In genomic region chr4:136904767-136905539, GRCm38 (mm10) we compare ENCODE assay signal across 15 mouse cellular contexts. TPM values are rescaled to one million over a fixed set of nuclear protein-coding genes. Genes with fewer than 3 reads are reported as not detected.
DNase-seq lines count a peak whose midpoint lies in the region; ATAC-seq and TF ChIP-seq lines count a peak whose summit lies in the region.
"Had no signal": no experiment of that assay in that cellular context is flagged by ENCODE, and none has a peak within 500 bp of the region (broad histone marks: within the 10 kb centered on the region; RNA-seq: fewer than 3 reads in every experiment).

No protein-coding gene starts in this region.

- no peak for TF ChIP-seq EP300 in ES-Bruce4 (IDR thresholded peaks at IDR 0.05; ENCODE audit: insufficient read depth, low read depth, low read length)

- TF ChIP-seq POLR2A in ES-Bruce4 (IDR thresholded peaks at IDR 0.05; ENCODE audit: insufficient read depth, low read length) = no peak

- peak overlapping the region; percentile 23 for H3K4me3 ChIP-seq in ES-Bruce4 (ENCODE audit: low read depth, low read length)
- H3K4me3 ChIP-seq in hindbrain, embryonic 10.5 days = peak overlapping the region; percentile 31
- H3K4me3 ChIP-seq in midbrain, embryonic 15.5 days = no peak overlapping the region
- H3K4me3 ChIP-seq: gastrocnemius, adult 2 months; megakaryocyte, embryonic 14.5 days had no signal

- H3K36me3 ChIP-seq in ES-Bruce4 (ENCODE audit: control insufficient read depth, insufficient read depth, low read length, poor library complexity, severe bottlenecking) = no peaks in the 10 kb centered on the region
- H3K36me3 ChIP-seq in hindbrain, embryonic 10.5 days = no peaks in the 10 kb centered on the region
- H3K36me3 ChIP-seq in midbrain, embryonic 15.5 days (replicated peaks) = no peaks in the 10 kb centered on the region

- H3K27ac ChIP-seq in ES-Bruce4 (ENCODE audit: insufficient read depth, low read length) = no peak overlapping the region
- no peak overlapping the region for H3K27ac ChIP-seq in hindbrain, embryonic 10.5 days
- no peak overlapping the region for H3K27ac ChIP-seq in midbrain, embryonic 15.5 days
- H3K27ac ChIP-seq: gastrocnemius, adult 2 months had no signal

- no peaks in the 10 kb centered on the region for H3K9me3 ChIP-seq in ES-Bruce4 (replicated peaks; ENCODE audit: control insufficient read depth, insufficient read depth, low read length, poor library complexity, severe bottlenecking)
- H3K9me3 ChIP-seq in hindbrain, embryonic 10.5 days = no peaks in the 10 kb centered on the region
- H3K9me3 ChIP-seq in midbrain, embryonic 15.5 days = no peaks in the 10 kb centered on the region
- H3K9me3 ChIP-seq: megakaryocyte, embryonic 14.5 days had no signal

- ATAC-seq in midbrain, embryonic 15.5 days (replicated peaks) = peak; percentile 58; the same call in 1 of the 2 replicates
- ATAC-seq: liver, postnatal 0 days had no signal

- no peaks in the 10 kb centered on the region for H3K27me3 ChIP-seq in ES-Bruce4 (ENCODE audit: control insufficient read depth, insufficient read depth, low read length, poor library complexity, severe bottlenecking)
- H3K27me3 ChIP-seq in hindbrain, embryonic 10.5 days (ENCODE audit: insufficient read depth, poor library complexity, severe bottlenecking) = peaks cover 64% of the 10 kb centered on the region
- H3K27me3 ChIP-seq in midbrain, embryonic 15.5 days (replicated peaks) = peaks cover 28% of the 10 kb centered on the region

- under 1% methylated on average over 23 of the region's 23 CpGs for WGBS in hindbrain, embryonic 10.5 days
- 2% methylated on average over 22 of the region's 23 CpGs for WGBS in midbrain, embryonic 15.5 days

- peaks cover 2% of the 10 kb centered on the region for H3K4me1 ChIP-seq in ES-Bruce4 (ENCODE audit: control insufficient read depth, insufficient read depth, low read length)
- H3K4me1 ChIP-seq in hindbrain, embryonic 10.5 days (replicated peaks) = peaks cover 13% of the 10 kb centered on the region
- H3K4me1 ChIP-seq in midbrain, embryonic 15.5 days = peaks cover 14% of the 10 kb centered on the region
- H3K4me1 ChIP-seq: megakaryocyte, embryonic 14.5 days had no signal

- H3K4me2 ChIP-seq in midbrain, embryonic 15.5 days = peak overlapping the region; percentile 24

- DNase-seq in MN1 (ENCODE audit: low spot score) (peak; percentile 55), adipocyte (ENCODE audit: low spot score) (no peak)
- DNase-seq in hindbrain, embryonic 10.5 days (ENCODE audit: low spot score) = no peak
- no peak for DNase-seq in adrenal gland, postnatal 14 days
- DNase-seq in testis, postnatal 14 days (ENCODE audit: low spot score) = no peak
- DNase-seq: adrenal gland, postnatal 36 days; cerebellum, adult 9-10 months; gastrocnemius, adult 2 months; heart, postnatal 10 days; kidney, postnatal 14 days; liver, postnatal 0 days had no signal

- TF ChIP-seq CTCF in ES-Bruce4 (IDR thresholded peaks at IDR 0.05; ENCODE audit: low read depth, low read length) = no peak

- H3K9ac ChIP-seq in ES-Bruce4 (ENCODE audit: low read depth, poor library complexity, severe bottlenecking) = no peak overlapping the region
- no peak overlapping the region for H3K9ac ChIP-seq in midbrain, embryonic 15.5 days
- H3K9ac ChIP-seq: liver, postnatal 0 days had no signal

RNA-seq across cellular contexts. Expression of gene C1qa, which starts 6.3 kb away (rescaled TPM):
- polyA plus RNA-seq in ES-Bruce4 (2011; ENCODE audit: insufficient read depth, insufficient read length, low read depth, missing spikeins) = not detected in 2 replicates
- 4.8 and 10.8 TPM in 2 replicates for polyA plus RNA-seq in hindbrain, embryonic 10.5 days (2016; fragmentation: Nextera tagmentation; extraction: Ambion mirVana)
- 25.1 and 33.3 TPM in 2 replicates for polyA plus RNA-seq in midbrain, embryonic 15.5 days (2015; fragmentation: Nextera tagmentation; extraction: Ambion mirVana)
- 30.2 and 31.6 TPM in 2 replicates for total RNA-seq in adrenal gland, postnatal 14 days (2021)

RNA-seq across cellular contexts. Expression of gene C1qc, which starts 12.1 kb away (rescaled TPM):
- not detected in 2 replicates for polyA plus RNA-seq in ES-Bruce4 (2011; ENCODE audit: insufficient read depth, insufficient read length, low read depth, missing spikeins)
- polyA plus RNA-seq in hindbrain, embryonic 10.5 days (2016; fragmentation: Nextera tagmentation; extraction: Ambion mirVana) = 7.5 and 18.5 TPM in 2 replicates
- polyA plus RNA-seq in midbrain, embryonic 15.5 days (2015; fragmentation: Nextera tagmentation; extraction: Ambion mirVana) = 21.7 and 28.4 TPM in 2 replicates
- total RNA-seq in adrenal gland, postnatal 14 days (2021) = 23.6 and 28.0 TPM in 2 replicates
- total RNA-seq: MEL had no signal

RNA-seq across cellular contexts. Expression of gene C1qb, which starts 19.0 kb away (rescaled TPM):
- polyA plus RNA-seq in ES-Bruce4 (2011; ENCODE audit: insufficient read depth, insufficient read length, low read depth, missing spikeins) = not detected in 2 replicates
- 23.4 and 38.4 TPM in 2 replicates for polyA plus RNA-seq in hindbrain, embryonic 10.5 days (2016; fragmentation: Nextera tagmentation; extraction: Ambion mirVana)
- polyA plus RNA-seq in midbrain, embryonic 15.5 days (2015; fragmentation: Nextera tagmentation; extraction: Ambion mirVana) = 39.7 and 49.0 TPM in 2 replicates
- total RNA-seq in adrenal gland, postnatal 14 days (2021) = 28.1 and 31.7 TPM in 2 replicates
- total RNA-seq: MEL had no signal

RNA-seq across cellular contexts. Expression of gene Epha8, which starts 51.7 kb away (rescaled TPM):
- 0.61 and 0.72 TPM in 2 replicates for polyA plus RNA-seq in ES-Bruce4 (2011; ENCODE audit: insufficient read depth, insufficient read length, low read depth, missing spikeins)
- polyA plus RNA-seq in hindbrain, embryonic 10.5 days (2016; fragmentation: Nextera tagmentation; extraction: Ambion mirVana) = 2.4 and 4.6 TPM in 2 replicates
- polyA plus RNA-seq in midbrain, embryonic 15.5 days (2015; fragmentation: Nextera tagmentation; extraction: Ambion mirVana) = 20.5 and 23.1 TPM in 2 replicates
- 0.11 and 0.26 TPM in 2 replicates for total RNA-seq in adrenal gland, postnatal 14 days (2021)
- total RNA-seq: gastrocnemius, adult 2 months; heart, postnatal 10 days; MEL had no signal

Comparison
In these comparisons a context has a peak if more than half of its experiments do, and no peak if none do; other contexts are left out.
1. RNA of gene C1qb, which starts 19.0 kb away (polyA plus RNA-seq): 39.7 to 49.0 TPM in midbrain, embryonic 15.5 days and 23.4 to 38.4 TPM in hindbrain, embryonic 10.5 days; not detected in ES-Bruce4; every median in the first group is over 10 times any median in the second.